Mouse (Mus musculus): Measurements from ENCODE around the gene Rchy1. TPM values are rescaled to one million over a fixed set of nuclear protein-coding genes. Genes with fewer than 3 reads are reported as not detected.
"Not testable (repeated sequence)": the region's sequence is repeated elsewhere in the genome, so short reads cannot be mapped to it uniquely, and the experiment has no call there.

The Rchy1 gene
- total and polyA plus RNA-seq, 2 experiments, result 14.8 to 22.9 TPM

GRCm38 (mm10) chr5:91959096-91959495 is 3.8 kb downstream of the Rchy1 start:
- Histone ChIP-seq H3K27me3 (ENCODE audit: control insufficient read depth, insufficient read depth, low read length) (no peaks in the 10 kb centered on the region), H3K27ac (replicated peaks; ENCODE audit: insufficient read depth, low read depth, low read length) (no peak overlapping the region), H3K4me3 (ENCODE audit: insufficient read depth, low read depth, low read length) (no peak overlapping the region), H3K9ac (ENCODE audit: low read depth, low read length) (no peak overlapping the region), H3K4me1 (ENCODE audit: control insufficient read depth, insufficient read depth, low read length) (peaks cover 13% of the 10 kb centered on the region), H3K36me3 (ENCODE audit: control insufficient read depth, insufficient read depth, low read length) (peaks cover 19% of the 10 kb centered on the region), H3K79me2 (ENCODE audit: control insufficient read depth, insufficient read depth, low read length) (peaks cover 14% of the 10 kb centered on the region; the same call in 1 of the 2 replicates)
- no peak for TF ChIP-seq CTCF (IDR thresholded peaks at IDR 0.05; ENCODE audit: low read depth, low read length)
- TF ChIP-seq POLR2A (IDR thresholded peaks at IDR 0.05; ENCODE audit: extremely low read depth, insufficient read depth, low read length), result no peak
- no peak for DNase-seq (ENCODE audit: extremely low read depth, low read depth, low spot score)
- WGBS, result 81% methylated on average over 1 of the region's 1 CpGs

DNA sequence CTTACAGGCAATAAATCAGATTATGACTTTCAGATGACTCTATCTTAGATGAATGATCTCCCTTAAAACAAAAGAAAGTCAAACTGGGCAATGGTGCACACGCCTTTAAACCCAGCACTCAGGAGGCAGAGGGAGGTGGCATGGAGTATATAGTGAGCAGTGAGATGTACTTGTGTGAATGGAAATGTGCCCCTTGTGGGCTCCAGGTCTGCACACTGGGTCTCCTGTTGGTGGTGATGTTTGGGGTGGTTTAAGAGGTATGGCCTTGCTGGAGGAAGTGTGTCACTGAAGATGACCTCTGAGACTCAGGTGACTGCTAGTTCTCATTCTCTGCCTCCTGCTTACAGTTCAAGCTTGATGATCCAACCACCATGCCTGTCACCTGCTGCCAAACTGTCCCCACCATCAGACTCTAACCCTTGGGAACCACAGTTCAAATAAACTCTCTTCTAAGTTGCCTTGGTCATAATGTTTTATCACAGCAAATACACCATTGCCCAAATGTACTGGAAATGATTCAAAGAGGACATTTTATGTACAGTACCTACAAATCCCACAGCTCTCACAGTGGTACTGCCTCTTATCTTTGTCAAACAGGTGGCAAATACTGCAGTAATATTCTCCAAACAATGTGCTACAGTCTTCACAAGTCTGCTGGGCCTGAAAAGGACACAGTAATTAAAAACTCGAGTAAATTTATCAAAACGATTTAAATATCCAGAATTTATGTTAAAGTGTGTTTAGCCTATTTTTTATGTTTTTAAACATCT is 5.7 kb downstream of the Rchy1 start:
- WGBS, result 93% methylated on average over 3 of the region's 3 CpGs
- H3K4me3 ChIP-seq (ENCODE audit: insufficient read depth, low read depth, low read length), result no peak overlapping the region
- H3K9ac ChIP-seq (ENCODE audit: low read depth, low read length), result no peak overlapping the region
- TF ChIP-seq POLR2A (IDR thresholded peaks at IDR 0.05; ENCODE audit: extremely low read depth, insufficient read depth, low read length) (no peak), CTCF (IDR thresholded peaks at IDR 0.05; ENCODE audit: low read depth, low read length) (no peak)
- peaks cover 34% of the 10 kb centered on the region for H3K36me3 ChIP-seq (ENCODE audit: control insufficient read depth, insufficient read depth, low read length)
- H3K27ac ChIP-seq (replicated peaks; ENCODE audit: insufficient read depth, low read depth, low read length), result no peak overlapping the region
- no peaks in the 10 kb centered on the region for H3K27me3 ChIP-seq (ENCODE audit: control insufficient read depth, insufficient read depth, low read length)
- DNase-seq (ENCODE audit: extremely low read depth, low read depth, low spot score), result no peak
- H3K79me2 ChIP-seq (ENCODE audit: control insufficient read depth, insufficient read depth, low read length), result peaks cover 14% of the 10 kb centered on the region; the same call in 1 of the 2 replicates
- H3K4me1 ChIP-seq (ENCODE audit: control insufficient read depth, insufficient read depth, low read length), result peaks cover 8% of the 10 kb centered on the region

DNA sequence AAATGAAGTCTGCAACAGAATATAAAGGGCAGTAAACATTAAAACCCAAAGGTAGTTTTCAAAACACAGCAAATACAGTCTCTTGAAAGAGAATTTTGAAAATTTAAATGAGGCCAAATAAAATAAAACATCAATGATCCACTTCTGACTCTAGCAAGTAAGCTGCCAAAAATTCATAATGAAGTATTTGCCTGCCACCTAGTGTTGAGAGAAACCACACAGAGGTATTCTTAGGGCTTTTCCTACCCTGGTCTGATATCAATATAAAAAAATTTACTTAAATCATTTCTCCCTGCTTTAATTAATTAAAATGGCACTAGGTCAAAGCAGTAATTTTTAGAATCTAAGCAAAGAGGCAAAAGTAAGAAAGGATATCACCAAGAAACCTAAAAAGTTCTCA is 11.5 kb downstream of the Rchy1 start:
- no peak for DNase-seq (ENCODE audit: extremely low read depth, low read depth, low spot score)
- Histone ChIP-seq H3K27ac (replicated peaks; ENCODE audit: insufficient read depth, low read depth, low read length) (no peak overlapping the region), H3K4me1 (ENCODE audit: control insufficient read depth, insufficient read depth, low read length) (no peaks in the 10 kb centered on the region), H3K27me3 (ENCODE audit: control insufficient read depth, insufficient read depth, low read length) (no peaks in the 10 kb centered on the region), H3K36me3 (ENCODE audit: control insufficient read depth, insufficient read depth, low read length) (peaks cover 55% of the 10 kb centered on the region), H3K9ac (ENCODE audit: low read depth, low read length) (no peak overlapping the region), H3K4me3 (ENCODE audit: insufficient read depth, low read depth, low read length) (no peak overlapping the region), H3K79me2 (ENCODE audit: control insufficient read depth, insufficient read depth, low read length) (no peaks in the 10 kb centered on the region)
- TF ChIP-seq POLR2A (IDR thresholded peaks at IDR 0.05; ENCODE audit: extremely low read depth, insufficient read depth, low read length), result no peak
- TF ChIP-seq CTCF (IDR thresholded peaks at IDR 0.05; ENCODE audit: low read depth, low read length), result no peak

- DNase-seq (ENCODE audit: extremely low read depth, low read depth, low spot score), result no peak
- H3K79me2 ChIP-seq (ENCODE audit: control insufficient read depth, insufficient read depth, low read length), result no peaks in the 10 kb centered on the region
- no peak overlapping the region for H3K9ac ChIP-seq (ENCODE audit: low read depth, low read length)
- H3K27ac ChIP-seq (replicated peaks; ENCODE audit: insufficient read depth, low read depth, low read length), result no peak overlapping the region
- no peaks in the 10 kb centered on the region for H3K4me1 ChIP-seq (ENCODE audit: control insufficient read depth, insufficient read depth, low read length)
- no peak overlapping the region for H3K4me3 ChIP-seq (ENCODE audit: insufficient read depth, low read depth, low read length)
- no peak for TF ChIP-seq CTCF (IDR thresholded peaks at IDR 0.05; ENCODE audit: low read depth, low read length)
- no peak for TF ChIP-seq POLR2A (IDR thresholded peaks at IDR 0.05; ENCODE audit: extremely low read depth, insufficient read depth, low read length)
- 97% methylated on average over 7 of the region's 7 CpGs for WGBS
- H3K27me3 ChIP-seq (ENCODE audit: control insufficient read depth, insufficient read depth, low read length), result no peaks in the 10 kb centered on the region
- H3K36me3 ChIP-seq (ENCODE audit: control insufficient read depth, insufficient read depth, low read length), result peaks cover 48% of the 10 kb centered on the region
These were observed 13.4 kb downstream of the Rchy1 start for GRCm38 (mm10) chr5:91949441-91949840.

DNA sequence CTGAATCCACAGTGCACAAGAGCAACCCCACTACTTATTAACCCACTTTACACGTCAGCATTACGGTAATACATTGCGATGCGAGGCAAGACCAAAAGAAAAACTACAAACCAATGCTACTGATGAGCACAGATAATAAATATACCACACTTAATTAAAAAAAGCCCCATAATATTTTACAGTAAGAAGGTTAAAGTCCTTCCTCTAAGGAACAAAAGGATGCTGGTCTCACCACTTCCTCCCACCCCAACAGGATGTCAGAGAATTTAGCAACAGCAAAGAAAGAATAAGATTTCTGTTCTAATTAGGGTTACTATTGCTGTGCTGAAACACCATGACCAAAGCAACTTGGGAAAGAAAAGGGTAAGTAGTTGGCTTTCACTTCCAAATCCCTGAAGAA is 15.9 kb downstream of the Rchy1 start:
- Histone ChIP-seq H3K27ac (replicated peaks; ENCODE audit: insufficient read depth, low read depth, low read length) (no peak overlapping the region), H3K4me1 (ENCODE audit: control insufficient read depth, insufficient read depth, low read length) (no peaks in the 10 kb centered on the region), H3K36me3 (ENCODE audit: control insufficient read depth, insufficient read depth, low read length) (peaks cover 31% of the 10 kb centered on the region), H3K79me2 (ENCODE audit: control insufficient read depth, insufficient read depth, low read length) (no peaks in the 10 kb centered on the region), H3K4me3 (ENCODE audit: insufficient read depth, low read depth, low read length) (no peak overlapping the region), H3K9ac (ENCODE audit: low read depth, low read length) (no peak overlapping the region), H3K27me3 (ENCODE audit: control insufficient read depth, insufficient read depth, low read length) (no peaks in the 10 kb centered on the region)
- WGBS, result over 99% methylated on average over 4 of the region's 4 CpGs
- no peak for DNase-seq (ENCODE audit: extremely low read depth, low read depth, low spot score)
- TF ChIP-seq CTCF (IDR thresholded peaks at IDR 0.05; ENCODE audit: low read depth, low read length) (no peak), POLR2A (IDR thresholded peaks at IDR 0.05; ENCODE audit: extremely low read depth, insufficient read depth, low read length) (no peak)

DNA sequence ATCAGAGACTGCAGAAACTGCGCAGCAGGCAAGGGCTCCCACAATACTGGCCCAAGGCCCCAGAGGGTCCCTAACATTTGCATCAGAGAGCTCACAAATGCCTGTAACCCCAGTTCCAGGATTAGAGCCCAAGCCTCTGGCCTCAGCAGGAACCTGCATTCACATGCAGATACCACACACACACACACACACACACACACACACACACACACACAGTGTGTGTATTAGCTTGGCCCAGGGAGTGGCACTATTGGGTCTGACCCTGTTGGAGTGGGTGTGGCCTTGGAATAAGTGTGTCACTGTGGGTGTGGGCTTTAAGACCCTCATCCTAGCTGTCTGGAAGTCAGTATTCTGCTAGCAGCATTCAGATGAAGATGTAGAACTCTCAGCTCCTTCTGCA is 17.3 kb downstream of the Rchy1 start:
- H3K4me1 ChIP-seq (ENCODE audit: control insufficient read depth, insufficient read depth, low read length); H3K4me3 ChIP-seq (ENCODE audit: insufficient read depth, low read depth, low read length); H3K27ac ChIP-seq (replicated peaks; ENCODE audit: insufficient read depth, low read depth, low read length); DNase-seq (ENCODE audit: extremely low read depth, low read depth, low spot score); H3K9ac ChIP-seq (ENCODE audit: low read depth, low read length); H3K79me2 ChIP-seq (ENCODE audit: control insufficient read depth, insufficient read depth, low read length); H3K27me3 ChIP-seq (ENCODE audit: control insufficient read depth, insufficient read depth, low read length): not testable (repeated sequence)
- 95% methylated on average over 1 of the region's 1 CpGs for WGBS
- peaks cover 22% of the 10 kb centered on the region for H3K36me3 ChIP-seq (ENCODE audit: control insufficient read depth, insufficient read depth, low read length)
